9 mouse cellular contexts compared by ENCODE assay signal in genomic region chr3:141932956-141933355, GRCm38 (mm10).
DNase-seq lines count a peak whose midpoint lies in the region; ATAC-seq and TF ChIP-seq lines count a peak whose summit lies in the region.
"Had no signal": no experiment of that assay in that cellular context is flagged by ENCODE, and none has a peak within 500 bp of the region (broad histone marks: within the 10 kb centered on the region; RNA-seq: fewer than 3 reads in every experiment).

No protein-coding gene starts in this region.

- H3K36me3 ChIP-seq in heart, embryonic 12.5 days, result no peaks in the 10 kb centered on the region
- no peaks in the 10 kb centered on the region for H3K36me3 ChIP-seq in lung, embryonic 14.5 days (ENCODE audit: insufficient read depth)

- WGBS in heart, embryonic 12.5 days, result 74% methylated on average over 3 of the region's 3 CpGs
- 48% methylated on average over 3 of the region's 3 CpGs for WGBS in lung, embryonic 14.5 days

- no peak overlapping the region for H3K9ac ChIP-seq in heart, embryonic 12.5 days
- no peak overlapping the region for H3K9ac ChIP-seq in lung, embryonic 14.5 days

- no peak for TF ChIP-seq CTCF in lung, embryonic 14.5 days (IDR thresholded peaks at IDR 0.05; ENCODE audit: low read depth)

- H3K27me3 ChIP-seq in heart, embryonic 12.5 days (replicated peaks), result no peaks in the 10 kb centered on the region
- no peaks in the 10 kb centered on the region for H3K27me3 ChIP-seq in lung, embryonic 14.5 days (ENCODE audit: insufficient read depth, low read length)

- ATAC-seq in heart, embryonic 12.5 days (ENCODE audit: insufficient number of reproducible peaks, low FRiP score), result no peak
- peak; percentile 67; the same call in 1 of the 2 replicates for ATAC-seq in lung, embryonic 14.5 days (ENCODE audit: insufficient read depth)
- no peak for ATAC-seq in megakaryocyte, adult 5-6 weeks (ENCODE audit: poor library complexity, severe bottlenecking)

- H3K4me2 ChIP-seq in heart, embryonic 12.5 days, result no peak overlapping the region
- no peak overlapping the region for H3K4me2 ChIP-seq in lung, embryonic 14.5 days

- H3K4me3 ChIP-seq in heart, embryonic 12.5 days, result no peak overlapping the region
- no peak overlapping the region for H3K4me3 ChIP-seq in lung, embryonic 14.5 days (ENCODE audit: low read depth, low read length)

- peaks cover 16% of the 10 kb centered on the region; the same call in 1 of the 2 replicates for H3K4me1 ChIP-seq in heart, embryonic 12.5 days (replicated peaks)
- peaks cover 8% of the 10 kb centered on the region; the same call in 1 of the 2 replicates for H3K4me1 ChIP-seq in lung, embryonic 14.5 days (ENCODE audit: insufficient read depth)

- H3K27ac ChIP-seq in heart, embryonic 12.5 days (ENCODE audit: poor library complexity, severe bottlenecking), result no peak overlapping the region
- no peak overlapping the region for H3K27ac ChIP-seq in lung, embryonic 14.5 days (ENCODE audit: low read depth)
- H3K27ac ChIP-seq: macrophage had no signal

- H3K9me3 ChIP-seq in heart, embryonic 12.5 days (replicated peaks), result no peaks in the 10 kb centered on the region
- H3K9me3 ChIP-seq in lung, embryonic 14.5 days (ENCODE audit: low read depth, low read length), result no peaks in the 10 kb centered on the region

- peak; percentile 21 for DNase-seq in heart, adult 8-10 months (ENCODE audit: low spot score)
- peak; percentile 12 for DNase-seq in cerebellum, adult 11 months
- peak; percentile 1 to 10 for DNase-seq in heart, adult 9 months (ENCODE audit: low spot score in 2 of 2)
- peak; percentile 80 for DNase-seq in lung, embryonic 14.5 days
- DNase-seq in right cerebral cortex, postnatal 36 days (ENCODE audit: low spot score in 2 of 2), result peak; percentile 12 to 32
- DNase-seq in kidney, postnatal 10 days, result no peak
